Mouse (Mus musculus): ENCODE data around the gene Dner.

The Dner gene

GRCm38 (mm10) chr1:84443640-84444039 lies 252.4 kb downstream of the Dner start:
- DNase-seq (ENCODE audit: low read depth, low spot score), result no peak

GRCm38 (mm10) chr1:84443050-84443449 lies 253.0 kb downstream of the Dner start:
- no peak for DNase-seq (ENCODE audit: low read depth, low spot score)

- DNase-seq (ENCODE audit: low read depth, low spot score), result no peak
Measured at GRCm38 (mm10) chr1:84441419-84441818, 254.6 kb downstream of the Dner start.

- DNase-seq (ENCODE audit: low read depth, low spot score), result no peak
Measured at GRCm38 (mm10) chr1:84437565-84437964, 258.5 kb downstream of the Dner start.

- no peak for DNase-seq (ENCODE audit: low read depth, low spot score)
Measured at GRCm38 (mm10) chr1:84436281-84436680, 259.7 kb downstream of the Dner start.

GRCm38 (mm10) chr1:84433291-84433980 lies 262.6 kb downstream of the Dner start:
- DNase-seq (ENCODE audit: low read depth, low spot score), result no peak

- no peak for DNase-seq (ENCODE audit: low read depth, low spot score)
Measured at GRCm38 (mm10) chr1:84432311-84432710, 263.7 kb downstream of the Dner start.

GRCm38 (mm10) chr1:84428331-84428730 lies 267.7 kb downstream of the Dner start:
- no peak for DNase-seq (ENCODE audit: low read depth, low spot score)

- no peak for DNase-seq (ENCODE audit: low read depth, low spot score)
Measured at GRCm38 (mm10) chr1:84427757-84428156, 268.3 kb downstream of the Dner start.

GRCm38 (mm10) chr1:84426679-84427078 lies 269.3 kb downstream of the Dner start:
- no peak for DNase-seq (ENCODE audit: low read depth, low spot score)

- DNase-seq (ENCODE audit: low read depth, low spot score), result no peak
Measured at GRCm38 (mm10) chr1:84422881-84423280, 273.1 kb downstream of the Dner start.

GRCm38 (mm10) chr1:84421845-84422244 lies 274.2 kb downstream of the Dner start:
- DNase-seq (ENCODE audit: low read depth, low spot score), result no peak

- no peak for DNase-seq (ENCODE audit: low read depth, low spot score)
Measured at GRCm38 (mm10) chr1:84419416-84419815, 276.6 kb downstream of the Dner start.

GRCm38 (mm10) chr1:84418511-84418910 lies 277.5 kb downstream of the Dner start:
- no peak for DNase-seq (ENCODE audit: low read depth, low spot score)

GRCm38 (mm10) chr1:84417761-84418238 lies 278.2 kb downstream of the Dner start:
- no peak for DNase-seq (ENCODE audit: low read depth, low spot score)

- DNase-seq (ENCODE audit: low read depth, low spot score), result no peak
Measured at GRCm38 (mm10) chr1:84417276-84417675, 278.7 kb downstream of the Dner start.

GRCm38 (mm10) chr1:84414464-84414863 lies 281.6 kb downstream of the Dner start:
- no peak for DNase-seq (ENCODE audit: low read depth, low spot score)

- no peak for DNase-seq (ENCODE audit: low read depth, low spot score)
Measured at GRCm38 (mm10) chr1:84409514-84409913, 286.5 kb downstream of the Dner start.

- DNase-seq (ENCODE audit: low read depth, low spot score), result no peak
Measured at GRCm38 (mm10) chr1:84408873-84409272, 287.1 kb downstream of the Dner start.

- no peak for DNase-seq (ENCODE audit: low read depth, low spot score)
Measured at GRCm38 (mm10) chr1:84406891-84407290, 289.1 kb downstream of the Dner start.

GRCm38 (mm10) chr1:84405551-84406290 lies 290.3 kb downstream of the Dner start:
- DNase-seq (ENCODE audit: low read depth, low spot score), result no peak

- DNase-seq (ENCODE audit: low read depth, low spot score), result no peak
Measured at GRCm38 (mm10) chr1:84404880-84405279, 291.1 kb downstream of the Dner start.

GRCm38 (mm10) chr1:84402154-84402553 lies 293.9 kb downstream of the Dner start:
- no peak for DNase-seq (ENCODE audit: low read depth, low spot score)

Data from mesoderm, embryonic 11.5 days (tissue).